Mouse (Mus musculus): Measurements from ENCODE around the gene B3gnt2. TPM values are rescaled to one million over a fixed set of nuclear protein-coding genes. Genes with fewer than 3 reads are reported as not detected.

The B3gnt2 gene
- polyA plus RNA-seq, 1 experiment from 2014 or later: 2.9 TPM

GRCm38 (mm10) chr11:22831916-22832315, 28.8 kb downstream of the B3gnt2 start:
- DNase-seq (ENCODE audit: low spot score): no peak
- no peak overlapping the region for H3K27ac ChIP-seq
- no peak overlapping the region for H3K4me3 ChIP-seq
- H3K4me1 ChIP-seq: peaks cover 12% of the 10 kb centered on the region
- H3K9me3 ChIP-seq: no peaks in the 10 kb centered on the region
- H3K27me3 ChIP-seq (ENCODE audit: insufficient read depth, poor library complexity, severe bottlenecking): no peaks in the 10 kb centered on the region
- WGBS: 77% methylated on average over 11 of the region's 11 CpGs
- H3K36me3 ChIP-seq: no peaks in the 10 kb centered on the region

- H3K4me1 ChIP-seq: peaks cover 12% of the 10 kb centered on the region
- no peaks in the 10 kb centered on the region for H3K36me3 ChIP-seq
- no peak overlapping the region for H3K4me3 ChIP-seq
- H3K9me3 ChIP-seq: no peaks in the 10 kb centered on the region
- WGBS: 64% methylated on average over 6 of the region's 6 CpGs
- no peak for DNase-seq (ENCODE audit: low spot score)
- H3K27ac ChIP-seq: peak overlapping the region; percentile 37; the same call in 1 of the 2 replicates
- H3K27me3 ChIP-seq (ENCODE audit: insufficient read depth, poor library complexity, severe bottlenecking): no peaks in the 10 kb centered on the region
These were observed 30.1 kb downstream of the B3gnt2 start for GRCm38 (mm10) chr11:22830684-22831083.

- Histone ChIP-seq H3K4me1 (peaks cover 12% of the 10 kb centered on the region), H3K4me3 (no peak overlapping the region), H3K9me3 (no peaks in the 10 kb centered on the region), H3K27ac (peak overlapping the region; percentile 37; the same call in 1 of the 2 replicates), H3K27me3 (ENCODE audit: insufficient read depth, poor library complexity, severe bottlenecking) (no peaks in the 10 kb centered on the region), H3K36me3 (no peaks in the 10 kb centered on the region)
- no peak for DNase-seq (ENCODE audit: low spot score)
- 47% methylated on average over 5 of the region's 5 CpGs for WGBS
These were observed 30.6 kb downstream of the B3gnt2 start for GRCm38 (mm10) chr11:22830179-22830611.

GRCm38 (mm10) chr11:22828988-22829632, 31.7 kb downstream of the B3gnt2 start:
- H3K9me3 ChIP-seq: no peaks in the 10 kb centered on the region
- WGBS: 95% methylated on average over 15 of the region's 15 CpGs
- H3K36me3 ChIP-seq: no peaks in the 10 kb centered on the region
- no peak overlapping the region for H3K27ac ChIP-seq
- H3K27me3 ChIP-seq (ENCODE audit: insufficient read depth, poor library complexity, severe bottlenecking): no peaks in the 10 kb centered on the region
- DNase-seq (ENCODE audit: low spot score): no peak
- no peak overlapping the region for H3K4me3 ChIP-seq
- peaks cover 17% of the 10 kb centered on the region for H3K4me1 ChIP-seq

- H3K27me3 ChIP-seq (ENCODE audit: insufficient read depth, poor library complexity, severe bottlenecking): no peaks in the 10 kb centered on the region
- H3K4me1 ChIP-seq: peaks cover 18% of the 10 kb centered on the region
- no peak overlapping the region for H3K27ac ChIP-seq
- no peaks in the 10 kb centered on the region for H3K9me3 ChIP-seq
- DNase-seq (ENCODE audit: low spot score): no peak
- H3K4me3 ChIP-seq: no peak overlapping the region
- WGBS: 81% methylated on average over 4 of the region's 4 CpGs
- no peaks in the 10 kb centered on the region for H3K36me3 ChIP-seq
These were observed 33.2 kb downstream of the B3gnt2 start for GRCm38 (mm10) chr11:22827514-22828080.

GRCm38 (mm10) chr11:22826665-22827064, 34.1 kb downstream of the B3gnt2 start:
- no peak for DNase-seq (ENCODE audit: low spot score)
- H3K27me3 ChIP-seq (ENCODE audit: insufficient read depth, poor library complexity, severe bottlenecking): no peaks in the 10 kb centered on the region
- H3K4me3 ChIP-seq: no peak overlapping the region
- no peaks in the 10 kb centered on the region for H3K9me3 ChIP-seq
- peaks cover 18% of the 10 kb centered on the region for H3K4me1 ChIP-seq
- 91% methylated on average over 6 of the region's 6 CpGs for WGBS
- no peaks in the 10 kb centered on the region for H3K36me3 ChIP-seq
- no peak overlapping the region for H3K27ac ChIP-seq

GRCm38 (mm10) chr11:22826051-22826450, 34.7 kb downstream of the B3gnt2 start:
- no peak overlapping the region for H3K4me3 ChIP-seq
- no peak overlapping the region for H3K27ac ChIP-seq
- no peaks in the 10 kb centered on the region for H3K36me3 ChIP-seq
- no peaks in the 10 kb centered on the region for H3K9me3 ChIP-seq
- H3K4me1 ChIP-seq: peaks cover 18% of the 10 kb centered on the region
- 90% methylated on average over 14 of the region's 14 CpGs for WGBS
- no peak for DNase-seq (ENCODE audit: low spot score)
- no peaks in the 10 kb centered on the region for H3K27me3 ChIP-seq (ENCODE audit: insufficient read depth, poor library complexity, severe bottlenecking)

- H3K27ac ChIP-seq: no peak overlapping the region
- no peaks in the 10 kb centered on the region for H3K27me3 ChIP-seq (ENCODE audit: insufficient read depth, poor library complexity, severe bottlenecking)
- DNase-seq (ENCODE audit: low spot score): no peak
- H3K36me3 ChIP-seq: no peaks in the 10 kb centered on the region
- peaks cover 14% of the 10 kb centered on the region for H3K4me1 ChIP-seq
- H3K9me3 ChIP-seq: no peaks in the 10 kb centered on the region
- WGBS: 95% methylated on average over 1 of the region's 1 CpGs
- no peak overlapping the region for H3K4me3 ChIP-seq
These were observed 35.2 kb downstream of the B3gnt2 start for GRCm38 (mm10) chr11:22825548-22825947.

- no peaks in the 10 kb centered on the region for H3K9me3 ChIP-seq
- H3K36me3 ChIP-seq: no peaks in the 10 kb centered on the region
- H3K27me3 ChIP-seq (ENCODE audit: insufficient read depth, poor library complexity, severe bottlenecking): no peaks in the 10 kb centered on the region
- no peak overlapping the region for H3K4me3 ChIP-seq
- no peak for DNase-seq (ENCODE audit: low spot score)
- 71% methylated on average over 9 of the region's 9 CpGs for WGBS
- H3K27ac ChIP-seq: no peak overlapping the region
- H3K4me1 ChIP-seq: peaks cover 6% of the 10 kb centered on the region; the same call in 1 of the 2 replicates
These were observed 36.6 kb downstream of the B3gnt2 start for GRCm38 (mm10) chr11:22824049-22824705.

- Histone ChIP-seq H3K9me3 (no peaks in the 10 kb centered on the region), H3K4me3 (no peak overlapping the region), H3K36me3 (no peaks in the 10 kb centered on the region), H3K4me1 (peaks cover 6% of the 10 kb centered on the region; the same call in 1 of the 2 replicates), H3K27me3 (ENCODE audit: insufficient read depth, poor library complexity, severe bottlenecking) (no peaks in the 10 kb centered on the region), H3K27ac (no peak overlapping the region)
- 69% methylated on average over 3 of the region's 3 CpGs for WGBS
- DNase-seq (ENCODE audit: low spot score): no peak
These were observed 39.5 kb downstream of the B3gnt2 start for GRCm38 (mm10) chr11:22821243-22821642.

- no peaks in the 10 kb centered on the region for H3K9me3 ChIP-seq
- H3K27ac ChIP-seq: no peak overlapping the region
- whole genome bisulfite sequencing: 77% methylated on average over 5 of the region's 5 CpGs
These were observed 42.4 kb downstream of the B3gnt2 start for GRCm38 (mm10) chr11:22818371-22818770.

GRCm38 (mm10) chr11:22815877-22816276, 44.9 kb downstream of the B3gnt2 start:
- Histone ChIP-seq H3K4me1 (peaks cover 4% of the 10 kb centered on the region; the same call in 1 of the 2 replicates), H3K4me3 (no peak overlapping the region), H3K9me3 (no peaks in the 10 kb centered on the region), H3K36me3 (no peaks in the 10 kb centered on the region), H3K27me3 (ENCODE audit: insufficient read depth, poor library complexity, severe bottlenecking) (no peaks in the 10 kb centered on the region), H3K27ac (no peak overlapping the region)
- 86% methylated on average over 7 of the region's 7 CpGs for WGBS
- DNase-seq (ENCODE audit: low spot score): no peak

More at GRCm38 (mm10) chr11:22818371-22818770, 42.4 kb downstream of the B3gnt2 start:
- no peak for DNase-seq (ENCODE audit: low spot score)
- Histone ChIP-seq H3K36me3 (no peaks in the 10 kb centered on the region), H3K4me1 (peaks cover 4% of the 10 kb centered on the region; the same call in 1 of the 2 replicates), H3K27me3 (ENCODE audit: insufficient read depth, poor library complexity, severe bottlenecking) (no peaks in the 10 kb centered on the region), H3K4me3 (no peak overlapping the region)

- H3K27ac ChIP-seq: no peak overlapping the region
- H3K9me3 ChIP-seq: no peaks in the 10 kb centered on the region
- DNase-seq (ENCODE audit: low spot score): no peak
- H3K36me3 ChIP-seq: no peaks in the 10 kb centered on the region
- no peak overlapping the region for H3K4me3 ChIP-seq
- H3K4me1 ChIP-seq: peaks cover 8% of the 10 kb centered on the region
- no peaks in the 10 kb centered on the region for H3K27me3 ChIP-seq (ENCODE audit: insufficient read depth, poor library complexity, severe bottlenecking)
These were observed 45.6 kb downstream of the B3gnt2 start for GRCm38 (mm10) chr11:22815143-22815542.

All from heart, embryonic 10.5 days (tissue).